Mouse (Mus musculus) G1E (cell line): ENCODE measurements around the gene Lingo2. TPM values are rescaled to one million over a fixed set of nuclear protein-coding genes. Genes with fewer than 3 reads are reported as not detected.

Experiments used
- ATAC-seq: 2 replicates; pipeline ENCODE4 v1.8.0; 2016; ENCODE audit warnings: mild to moderate bottlenecking; ENCODE audit not compliant: insufficient number of reproducible peaks, poor library complexity, low FRiP score, severe bottlenecking; ENCODE audit errors: extremely low read depth
- DNase-seq: peaks from one replicate; pipeline ENCODE4 v3.0.0; 2012; ENCODE audit warnings: low spot score
- H3K27me3 ChIP-seq: 2 replicates; pipeline ENCODE4 v1.6.1; 2012; ENCODE audit warnings: mild to moderate bottlenecking, low read length, inconsistent platforms; ENCODE audit not compliant: insufficient read depth
- H3K36me3 ChIP-seq: replicated peaks from 2 replicates; pipeline ENCODE3; 2012; ENCODE audit warnings: mild to moderate bottlenecking, inconsistent platforms
- H3K4me1 ChIP-seq: 2 replicates; pipeline ENCODE4 v1.6.1; 2012; ENCODE audit warnings: low read depth, low read length, inconsistent platforms, mixed read lengths; ENCODE audit not compliant: insufficient read depth
- H3K4me3 ChIP-seq: 2 replicates; pipeline ENCODE4 v1.5.1; 2012; ENCODE audit warnings: low read depth, mild to moderate bottlenecking, inconsistent platforms, low read length, moderate library complexity, mixed read lengths
- H3K9me3 ChIP-seq: replicated peaks from 2 replicates; pipeline ENCODE4 v1.6.1; 2012; ENCODE audit warnings: inconsistent platforms
- CTCF ChIP-seq: IDR thresholded peaks from 2 replicates; pipeline ENCODE4 v1.5.1; 2012; ENCODE audit warnings: low read depth, low read length, inconsistent platforms, mixed read lengths
- GATA1 ChIP-seq: IDR thresholded peaks from 2 replicates; pipeline ENCODE4 v1.6.1; 2012; ENCODE audit warnings: borderline replicate concordance, low read length, inconsistent platforms, mixed read lengths
- GATA2 ChIP-seq: IDR thresholded peaks from 2 replicates; pipeline ENCODE4 v1.6.1; 2012; ENCODE audit warnings: low read depth, low read length, inconsistent platforms, borderline replicate concordance
- POLR2AphosphoS5 ChIP-seq: IDR thresholded peaks from 2 replicates; pipeline ENCODE4 v1.6.1; 2012; ENCODE audit warnings: low read depth, low read length, inconsistent platforms; ENCODE audit not compliant: insufficient replicate concordance
- TAL1 ChIP-seq: conservative IDR thresholded peaks from 2 replicates; pipeline ENCODE4 v1.6.1; 2012; ENCODE audit warnings: low read depth, low read length, inconsistent platforms, mixed read lengths
- polyA plus RNA-seq: library from polyadenylated mRNA; stranded (reverse); fragments of >175 nt; gene quantifications from 2 replicates; pipeline ENCODE4 v1.2.3, GENCODE M21; 2012
- total RNA-seq, 2 experiments: library from RNA; stranded (forward) in 1 of 2; stranded (reverse) in 1 of 2; fragments of 200-1000 nt in 1 of 2; fragments of >200 nt in 1 of 2; fragmentation: Nextera tagmentation in 1 of 2; gene quantifications; 2 replicates each; pipeline ENCODE4 v1.2.3; 2014 to 2017

Lingo2 gene
- total and polyA plus RNA-seq, 3 experiments, result 0.16 TPM; not detected in 2

GRCm38 (mm10) chr4:36533895-36534294, 417.7 kb downstream of the Lingo2 start:
- Histone ChIP-seq H3K4me1 (no peaks in the 10 kb centered on the region), H3K36me3 (no peaks in the 10 kb centered on the region), H3K9me3 (no peaks in the 10 kb centered on the region), H3K4me3 (no peak overlapping the region), H3K27me3 (no peaks in the 10 kb centered on the region)
- DNase-seq (no peak), ATAC-seq (no peak)
- TF ChIP-seq GATA2, result no peak
- TF ChIP-seq CTCF, result no peak
- TF ChIP-seq POLR2AphosphoS5, result no peak
- TF ChIP-seq TAL1, result no peak
- TF ChIP-seq GATA1, result no peak

DNA sequence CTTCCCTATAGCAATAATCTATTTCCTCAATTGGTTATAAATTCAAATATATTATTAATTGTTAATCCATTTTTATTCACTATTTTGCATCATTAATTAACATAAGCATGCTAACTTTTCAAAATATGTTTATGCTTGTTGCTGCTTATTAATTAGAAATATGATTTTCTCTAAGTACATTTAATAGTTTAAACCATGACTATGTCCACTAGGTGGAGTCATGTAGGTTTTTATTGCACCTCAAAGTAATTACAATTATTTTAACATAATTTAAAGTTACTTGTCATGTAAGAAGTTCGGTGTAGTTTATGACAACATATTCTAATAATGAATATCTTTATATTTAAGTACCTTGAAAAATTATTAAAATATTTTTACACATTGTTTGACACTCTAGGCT, 461.3 kb downstream of the Lingo2 start:
- TF ChIP-seq GATA2, result no peak
- TF ChIP-seq POLR2AphosphoS5, result no peak
- no peak for TF ChIP-seq CTCF
- TF ChIP-seq TAL1, result no peak
- no peak for TF ChIP-seq GATA1
- Histone ChIP-seq H3K4me1 (no peaks in the 10 kb centered on the region), H3K27me3 (no peaks in the 10 kb centered on the region), H3K9me3 (no peaks in the 10 kb centered on the region), H3K36me3 (no peaks in the 10 kb centered on the region), H3K4me3 (no peak overlapping the region)
- ATAC-seq (no peak), DNase-seq (no peak)

GRCm38 (mm10) chr4:36435211-36435610, 516.3 kb downstream of the Lingo2 start:
- H3K4me3 ChIP-seq, result no peak overlapping the region
- ATAC-seq (no peak), DNase-seq (no peak)
- TF ChIP-seq GATA2, result no peak
- TF ChIP-seq GATA1, result no peak
- no peak for TF ChIP-seq POLR2AphosphoS5
- TF ChIP-seq TAL1, result no peak
- no peak for TF ChIP-seq CTCF
- H3K27me3 ChIP-seq, result no peaks in the 10 kb centered on the region
- no peaks in the 10 kb centered on the region for H3K9me3 ChIP-seq
- no peaks in the 10 kb centered on the region for H3K36me3 ChIP-seq
- no peaks in the 10 kb centered on the region for H3K4me1 ChIP-seq

- TF ChIP-seq CTCF, result no peak
- TF ChIP-seq POLR2AphosphoS5, result no peak
- TF ChIP-seq GATA2, result no peak
- Histone ChIP-seq H3K4me1 (no peaks in the 10 kb centered on the region), H3K4me3 (no peak overlapping the region), H3K36me3 (no peaks in the 10 kb centered on the region), H3K27me3 (no peaks in the 10 kb centered on the region), H3K9me3 (no peaks in the 10 kb centered on the region)
- DNase-seq, result no peak
- no peak for ATAC-seq
These were observed 525.4 kb downstream of the Lingo2 start for GRCm38 (mm10) chr4:36426192-36426591.

DNA sequence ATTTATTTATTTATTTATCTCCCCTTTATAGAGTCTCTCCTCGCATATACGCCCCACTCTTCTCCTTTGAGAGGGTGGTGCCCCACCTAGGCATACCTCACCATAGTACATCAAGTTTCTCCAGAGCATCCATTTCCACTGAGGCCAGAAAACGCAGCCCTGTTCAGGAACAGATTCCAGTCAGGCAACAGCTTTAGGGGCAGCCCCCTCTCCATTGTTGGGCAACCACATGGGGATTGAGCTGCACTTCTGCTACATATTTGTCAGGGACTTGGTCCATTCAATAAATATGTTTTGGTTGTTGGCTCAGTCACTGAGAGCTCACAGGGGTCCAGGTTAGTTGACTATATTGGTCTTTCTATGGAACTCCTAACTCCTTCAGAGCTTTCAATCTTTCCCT, 544.2 kb downstream of the Lingo2 start:
- no peak for ATAC-seq
- no peaks in the 10 kb centered on the region for H3K36me3 ChIP-seq
- TF ChIP-seq CTCF, result no peak
- TF ChIP-seq GATA1, result no peak
- no peak for TF ChIP-seq POLR2AphosphoS5
- no peak for TF ChIP-seq TAL1
- TF ChIP-seq GATA2, result no peak
- H3K27me3 ChIP-seq, result no peaks in the 10 kb centered on the region
- no peaks in the 10 kb centered on the region for H3K4me1 ChIP-seq
- DNase-seq, result no peak
- no peaks in the 10 kb centered on the region for H3K9me3 ChIP-seq
- H3K4me3 ChIP-seq, result no peak overlapping the region

- Histone ChIP-seq H3K9me3 (no peaks in the 10 kb centered on the region), H3K36me3 (no peaks in the 10 kb centered on the region), H3K27me3 (no peaks in the 10 kb centered on the region), H3K4me3 (no peak overlapping the region), H3K4me1 (no peaks in the 10 kb centered on the region)
- DNase-seq (no peak), ATAC-seq (no peak)
- no peak for TF ChIP-seq CTCF
- no peak for TF ChIP-seq GATA2
- no peak for TF ChIP-seq TAL1
- TF ChIP-seq POLR2AphosphoS5, result no peak
- TF ChIP-seq GATA1, result no peak
These were observed 582.6 kb downstream of the Lingo2 start for GRCm38 (mm10) chr4:36368925-36369324.

- H3K4me3 ChIP-seq, result no peak overlapping the region
- TF ChIP-seq POLR2AphosphoS5 (no peak), GATA1 (no peak), TAL1 (no peak), CTCF (no peak), GATA2 (no peak)
- H3K9me3 ChIP-seq, result peaks cover 8% of the 10 kb centered on the region
- no peaks in the 10 kb centered on the region for H3K4me1 ChIP-seq
- H3K36me3 ChIP-seq, result no peaks in the 10 kb centered on the region
- DNase-seq (no peak), ATAC-seq (no peak)
- H3K27me3 ChIP-seq, result no peaks in the 10 kb centered on the region
These were observed 597.1 kb downstream of the Lingo2 start for GRCm38 (mm10) chr4:36354401-36354800.
